Mouse (Mus musculus) small intestine, adult 2 months (tissue): Measurements from ENCODE around the gene Foxc2.

Source experiments
- CTCF ChIP-seq: fragments of 200-500 bp; IDR thresholded peaks from 2 replicates; pipeline ENCODE4 v1.5.1; 2012; ENCODE audit warnings: low read depth, mild to moderate bottlenecking, control low read depth, inconsistent platforms, low read length, moderate library complexity, mixed read lengths; ENCODE audit not compliant: insufficient replicate concordance, insufficient read length; ENCODE audit errors: extremely low read depth
- POLR2A ChIP-seq: fragments of 200-500 bp; IDR thresholded peaks from 2 replicates; pipeline ENCODE4 v1.6.1; 2012; ENCODE audit warnings: low read depth, mild to moderate bottlenecking, control low read depth, inconsistent platforms, low read length, moderate library complexity

DNA sequence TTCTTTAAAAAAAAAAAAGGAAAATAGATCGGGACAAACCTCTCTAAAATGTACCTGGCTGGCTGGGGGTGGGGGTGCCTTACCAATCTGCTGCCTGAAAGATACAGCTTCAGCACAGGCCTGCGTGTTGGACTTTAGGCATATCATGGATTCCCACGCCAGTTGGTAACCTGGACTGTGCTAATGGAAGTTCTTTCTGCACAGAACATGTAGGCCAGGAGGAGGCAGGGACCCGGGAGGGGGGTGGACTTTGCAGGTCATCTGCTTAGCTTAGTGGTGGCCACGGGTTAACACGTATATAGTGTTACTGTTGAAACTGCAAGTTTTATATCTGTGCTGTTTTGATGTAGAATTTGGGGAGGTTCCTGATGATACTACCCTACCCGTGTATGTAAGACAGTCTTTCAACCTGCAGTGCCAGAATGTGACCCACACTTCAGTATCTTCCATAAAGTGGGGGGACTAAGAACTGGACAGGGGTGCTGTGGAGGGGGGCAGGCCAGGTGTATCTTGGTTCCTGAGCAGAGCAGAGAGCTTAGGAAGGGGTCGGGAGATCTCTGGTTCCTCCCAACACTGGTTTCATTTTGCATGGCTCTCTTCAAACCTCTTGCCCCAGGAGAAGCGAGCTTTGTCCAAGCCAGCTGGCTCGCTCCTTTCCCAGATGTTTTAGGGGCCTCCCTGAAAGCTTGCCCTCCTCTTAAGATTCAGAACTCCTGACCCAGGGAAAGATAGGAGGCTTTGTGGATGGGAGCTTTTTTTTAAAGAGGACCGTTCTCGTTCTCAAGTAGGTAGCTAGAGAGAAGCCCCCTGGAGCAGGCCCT is 3.9 kb downstream of the Foxc2 start:
- TF ChIP-seq POLR2A = no peak
- no peak for TF ChIP-seq CTCF
